Mouse (Mus musculus) CD4-positive helper T cell, adult 2 months (primary cell): ENCODE measurements around the gene Macf1.
"Not testable (repeated sequence)": the region's sequence is repeated elsewhere in the genome, so short reads cannot be mapped to it uniquely, and the experiment has no call there.

Source experiments
- DNase-seq: peaks from one replicate; pipeline ENCODE4 v3.0.0-alpha.2; 2012; ENCODE audit warnings: low read depth, missing footprints, low spot score

The Macf1 gene

GRCm38 (mm10) chr4:123448015-123448414 is 236.1 kb downstream of the Macf1 start:
- DNase-seq, result no peak

GRCm38 (mm10) chr4:123447251-123447650 is 236.9 kb downstream of the Macf1 start:
- no peak for DNase-seq

- DNase-seq, result no peak
Observed at GRCm38 (mm10) chr4:123446754-123447153, 237.4 kb downstream of the Macf1 start.

- not testable (repeated sequence) for DNase-seq
Observed at GRCm38 (mm10) chr4:123446221-123446620, 237.9 kb downstream of the Macf1 start.

- no peak for DNase-seq
Observed at GRCm38 (mm10) chr4:123438414-123438813, 245.7 kb downstream of the Macf1 start.

GRCm38 (mm10) chr4:123433171-123433570 is 251.0 kb downstream of the Macf1 start:
- DNase-seq, result no peak

GRCm38 (mm10) chr4:123431936-123432335 is 252.2 kb downstream of the Macf1 start:
- no peak for DNase-seq

GRCm38 (mm10) chr4:123427900-123428684 is 256.1 kb downstream of the Macf1 start:
- DNase-seq, result no peak

GRCm38 (mm10) chr4:123427271-123427899 is 256.8 kb downstream of the Macf1 start:
- no peak for DNase-seq

- DNase-seq, result no peak
Observed at GRCm38 (mm10) chr4:123426429-123427080, 257.6 kb downstream of the Macf1 start.

GRCm38 (mm10) chr4:123425672-123426272 is 258.4 kb downstream of the Macf1 start:
- DNase-seq, result no peak

- DNase-seq, result no peak
Observed at GRCm38 (mm10) chr4:123424050-123424449, 260.1 kb downstream of the Macf1 start.

- no peak for DNase-seq
Observed at GRCm38 (mm10) chr4:123422828-123423227, 261.3 kb downstream of the Macf1 start.

GRCm38 (mm10) chr4:123418032-123418431 is 266.1 kb downstream of the Macf1 start:
- no peak for DNase-seq

GRCm38 (mm10) chr4:123417478-123417877 is 266.7 kb downstream of the Macf1 start:
- peak; percentile 16 for DNase-seq

- no peak for DNase-seq
Observed at GRCm38 (mm10) chr4:123416829-123417228, 267.3 kb downstream of the Macf1 start.

GRCm38 (mm10) chr4:123415566-123415965 is 268.6 kb downstream of the Macf1 start:
- peak; percentile 42 for DNase-seq

- DNase-seq, result no peak
Observed at GRCm38 (mm10) chr4:123413876-123414275, 270.3 kb downstream of the Macf1 start.

- no peak for DNase-seq
Observed at GRCm38 (mm10) chr4:123412981-123413380, 271.2 kb downstream of the Macf1 start.

- no peak for DNase-seq
Observed at GRCm38 (mm10) chr4:123412528-123412878, 271.7 kb downstream of the Macf1 start.

GRCm38 (mm10) chr4:123411732-123412527 is 272.2 kb downstream of the Macf1 start:
- peak; percentile 80 for DNase-seq
